Mouse (Mus musculus): ENCODE measurements around the gene Zfp787.
"Not testable (repeated sequence)": the region's sequence is repeated elsewhere in the genome, so short reads cannot be mapped to it uniquely, and the experiment has no call there.

Gene Zfp787

GRCm38 (mm10) chr7:6162172-6162571, 6.4 kb upstream of the Zfp787 start:
- no peak for DNase-seq (ENCODE audit: low spot score)

GRCm38 (mm10) chr7:6161541-6161940, 5.7 kb upstream of the Zfp787 start:
- no peak for DNase-seq (ENCODE audit: low spot score)

- DNase-seq (ENCODE audit: low spot score) = no peak
Observed at GRCm38 (mm10) chr7:6159604-6160003, 3.8 kb upstream of the Zfp787 start.

GRCm38 (mm10) chr7:6157479-6157878, 1.7 kb upstream of the Zfp787 start:
- DNase-seq (ENCODE audit: low spot score) = no peak

- DNase-seq (ENCODE audit: low spot score) = no peak
Observed at GRCm38 (mm10) chr7:6156901-6157472, 1.2 kb upstream of the Zfp787 start.

GRCm38 (mm10) chr7:6155031-6155872, 545 bp downstream of the Zfp787 start:
- DNase-seq (ENCODE audit: low spot score) = peak; percentile 78

GRCm38 (mm10) chr7:6154164-6154563, 1.6 kb downstream of the Zfp787 start:
- DNase-seq (ENCODE audit: low spot score) = no peak

- DNase-seq (ENCODE audit: low spot score) = no peak
Observed at GRCm38 (mm10) chr7:6153131-6153530, 2.7 kb downstream of the Zfp787 start.

GRCm38 (mm10) chr7:6152036-6152435, 3.8 kb downstream of the Zfp787 start:
- no peak for DNase-seq (ENCODE audit: low spot score)

- no peak for DNase-seq (ENCODE audit: low spot score)
Observed at GRCm38 (mm10) chr7:6151266-6151665, 4.5 kb downstream of the Zfp787 start.

- DNase-seq (ENCODE audit: low spot score) = no peak
Observed at GRCm38 (mm10) chr7:6147688-6148087, 8.1 kb downstream of the Zfp787 start.

GRCm38 (mm10) chr7:6146982-6147325, 8.8 kb downstream of the Zfp787 start:
- DNase-seq (ENCODE audit: low spot score) = no peak

GRCm38 (mm10) chr7:6146194-6146981, 9.4 kb downstream of the Zfp787 start:
- DNase-seq (ENCODE audit: low spot score) = no peak

- DNase-seq (ENCODE audit: low spot score) = no peak
Observed at GRCm38 (mm10) chr7:6145423-6146188, 10.2 kb downstream of the Zfp787 start.

GRCm38 (mm10) chr7:6143991-6144531, 11.7 kb downstream of the Zfp787 start:
- no peak for DNase-seq (ENCODE audit: low spot score)

GRCm38 (mm10) chr7:6139295-6139694, 16.5 kb downstream of the Zfp787 start:
- no peak for DNase-seq (ENCODE audit: low spot score)

GRCm38 (mm10) chr7:6136497-6136896, 19.3 kb downstream of the Zfp787 start:
- DNase-seq (ENCODE audit: low spot score) = no peak

- no peak for DNase-seq (ENCODE audit: low spot score)
Observed at GRCm38 (mm10) chr7:6132646-6133045, 23.2 kb downstream of the Zfp787 start.

- DNase-seq (ENCODE audit: low spot score) = no peak
Observed at GRCm38 (mm10) chr7:6130346-6130745, 25.5 kb downstream of the Zfp787 start.

GRCm38 (mm10) chr7:6126690-6127448, 28.9 kb downstream of the Zfp787 start:
- peak; percentile 70 for DNase-seq (ENCODE audit: low spot score)

GRCm38 (mm10) chr7:6121128-6121527, 34.7 kb downstream of the Zfp787 start:
- not testable (repeated sequence) for DNase-seq (ENCODE audit: low spot score)

All from urinary bladder, postnatal 25 days (tissue).